Mouse (Mus musculus): ENCODE measurements around the gene Akna. TPM values are rescaled to one million over a fixed set of nuclear protein-coding genes. Genes with fewer than 3 reads are reported as not detected.

The Akna gene
- polyA plus RNA-seq (2012; rRNA removed) = 2.2 and 5.8 TPM in 2 replicates

GRCm38 (mm10) chr4:63403040-63403959, at the start of gene Akna:
Akna (minus strand) TSS chr4:63403354.
- Histone ChIP-seq H3K36me3 (ENCODE audit: control insufficient read depth, insufficient read depth, low read length) (no peaks in the 10 kb centered on the region), H3K4me1 (ENCODE audit: control insufficient read depth, insufficient read depth, low read length) (no peaks in the 10 kb centered on the region), H3K27me3 (replicated peaks; ENCODE audit: control insufficient read depth, insufficient read depth, low read length) (no peaks in the 10 kb centered on the region), H3K4me3 (ENCODE audit: insufficient read depth, low read depth, low read length) (peak within 1 kb of the TSS; percentile 60), H3K27ac (ENCODE audit: insufficient read depth, low read depth, low read length) (peak within 1 kb of the TSS; percentile 72)
- 13% methylated on average over 17 of the region's 17 CpGs for WGBS
- TF ChIP-seq CTCF (conservative IDR thresholded peaks at IDR 0.05; ENCODE audit: insufficient read depth, insufficient read length, low read depth, low read length) (no peak), POLR2A (IDR thresholded peaks at IDR 0.05; ENCODE audit: low read depth, low read length) (no peak)
- peak; percentile 94 for DNase-seq

GRCm38 (mm10) chr4:63452555-63452954, 49.4 kb upstream of the Akna start:
- Histone ChIP-seq H3K27me3 (replicated peaks; ENCODE audit: control insufficient read depth, insufficient read depth, low read length) (no peaks in the 10 kb centered on the region), H3K36me3 (ENCODE audit: control insufficient read depth, insufficient read depth, low read length) (no peaks in the 10 kb centered on the region), H3K4me3 (ENCODE audit: insufficient read depth, low read depth, low read length) (no peak overlapping the region), H3K4me1 (ENCODE audit: control insufficient read depth, insufficient read depth, low read length) (no peaks in the 10 kb centered on the region), H3K27ac (ENCODE audit: insufficient read depth, low read depth, low read length) (no peak overlapping the region)
- 64% methylated on average over 3 of the region's 3 CpGs for WGBS
- TF ChIP-seq CTCF (conservative IDR thresholded peaks at IDR 0.05; ENCODE audit: insufficient read depth, insufficient read length, low read depth, low read length) (no peak), POLR2A (IDR thresholded peaks at IDR 0.05; ENCODE audit: low read depth, low read length) (no peak)
- DNase-seq = no peak

- no peak for TF ChIP-seq CTCF (conservative IDR thresholded peaks at IDR 0.05; ENCODE audit: insufficient read depth, insufficient read length, low read depth, low read length)
- no peak for TF ChIP-seq POLR2A (IDR thresholded peaks at IDR 0.05; ENCODE audit: low read depth, low read length)
- no peaks in the 10 kb centered on the region for H3K27me3 ChIP-seq (replicated peaks; ENCODE audit: control insufficient read depth, insufficient read depth, low read length)
- 91% methylated on average over 5 of the region's 5 CpGs for WGBS
- no peak for DNase-seq
- no peaks in the 10 kb centered on the region for H3K36me3 ChIP-seq (ENCODE audit: control insufficient read depth, insufficient read depth, low read length)
- no peak overlapping the region for H3K4me3 ChIP-seq (ENCODE audit: insufficient read depth, low read depth, low read length)
- no peak overlapping the region for H3K27ac ChIP-seq (ENCODE audit: insufficient read depth, low read depth, low read length)
- H3K4me1 ChIP-seq (ENCODE audit: control insufficient read depth, insufficient read depth, low read length) = no peaks in the 10 kb centered on the region
Measured at GRCm38 (mm10) chr4:63450551-63450950, 47.4 kb upstream of the Akna start.

- no peaks in the 10 kb centered on the region for H3K36me3 ChIP-seq (ENCODE audit: control insufficient read depth, insufficient read depth, low read length)
- WGBS = 52% methylated on average over 10 of the region's 10 CpGs
- no peaks in the 10 kb centered on the region for H3K4me1 ChIP-seq (ENCODE audit: control insufficient read depth, insufficient read depth, low read length)
- no peaks in the 10 kb centered on the region for H3K27me3 ChIP-seq (replicated peaks; ENCODE audit: control insufficient read depth, insufficient read depth, low read length)
- DNase-seq = no peak
- no peak overlapping the region for H3K4me3 ChIP-seq (ENCODE audit: insufficient read depth, low read depth, low read length)
- TF ChIP-seq CTCF (conservative IDR thresholded peaks at IDR 0.05; ENCODE audit: insufficient read depth, insufficient read length, low read depth, low read length) (no peak), POLR2A (IDR thresholded peaks at IDR 0.05; ENCODE audit: low read depth, low read length) (no peak)
- H3K27ac ChIP-seq (ENCODE audit: insufficient read depth, low read depth, low read length) = no peak overlapping the region
Measured at GRCm38 (mm10) chr4:63444362-63445066, 41.4 kb upstream of the Akna start.

DNA sequence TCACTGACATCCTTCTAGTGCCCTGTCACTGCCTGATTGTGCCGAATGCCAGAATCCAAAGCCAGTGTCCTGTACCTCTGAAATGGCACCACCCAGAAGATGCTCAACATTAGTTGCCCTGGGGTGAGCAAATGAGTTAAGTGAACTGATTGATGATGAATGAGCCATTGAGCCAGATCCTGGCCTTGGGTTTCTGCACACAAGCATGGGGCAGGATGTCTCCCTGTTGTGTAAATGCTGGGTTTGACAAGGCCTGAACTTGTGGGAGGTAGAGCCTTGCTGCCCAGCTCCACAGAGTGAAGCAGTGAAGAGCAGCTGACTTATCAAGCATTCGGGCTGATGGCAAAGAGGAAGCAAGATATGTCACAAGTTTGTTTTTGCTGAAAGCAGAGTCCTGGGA, 39.9 kb upstream of the Akna start:
- Histone ChIP-seq H3K4me3 (ENCODE audit: insufficient read depth, low read depth, low read length) (no peak overlapping the region), H3K27me3 (replicated peaks; ENCODE audit: control insufficient read depth, insufficient read depth, low read length) (no peaks in the 10 kb centered on the region), H3K36me3 (ENCODE audit: control insufficient read depth, insufficient read depth, low read length) (no peaks in the 10 kb centered on the region), H3K4me1 (ENCODE audit: control insufficient read depth, insufficient read depth, low read length) (no peaks in the 10 kb centered on the region), H3K27ac (ENCODE audit: insufficient read depth, low read depth, low read length) (no peak overlapping the region)
- WGBS = 80% methylated on average over 2 of the region's 2 CpGs
- no peak for DNase-seq
- TF ChIP-seq CTCF (conservative IDR thresholded peaks at IDR 0.05; ENCODE audit: insufficient read depth, insufficient read length, low read depth, low read length) (no peak), POLR2A (IDR thresholded peaks at IDR 0.05; ENCODE audit: low read depth, low read length) (no peak)

DNA sequence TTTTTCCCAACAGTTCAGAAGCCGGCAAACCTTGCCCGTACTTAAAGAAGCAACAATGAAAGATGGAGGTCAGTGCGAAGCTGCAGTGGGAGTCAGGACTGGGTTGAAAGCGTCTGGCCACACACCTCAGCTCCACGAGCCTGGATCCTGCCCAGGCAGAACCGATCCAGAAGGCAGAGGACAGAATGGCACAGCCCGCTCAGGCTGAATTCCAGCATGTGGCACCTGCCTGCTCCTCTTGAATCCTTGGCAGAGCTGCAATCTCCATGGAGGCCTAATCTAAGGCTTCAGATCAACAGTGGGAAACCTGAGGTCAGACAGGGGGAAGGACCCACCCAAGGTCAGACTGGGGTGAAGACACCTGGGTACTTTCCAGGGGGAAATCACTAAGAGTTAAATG, 38.5 kb upstream of the Akna start:
- Histone ChIP-seq H3K4me1 (ENCODE audit: control insufficient read depth, insufficient read depth, low read length) (no peaks in the 10 kb centered on the region), H3K36me3 (ENCODE audit: control insufficient read depth, insufficient read depth, low read length) (no peaks in the 10 kb centered on the region), H3K4me3 (ENCODE audit: insufficient read depth, low read depth, low read length) (no peak overlapping the region), H3K27me3 (replicated peaks; ENCODE audit: control insufficient read depth, insufficient read depth, low read length) (no peaks in the 10 kb centered on the region), H3K27ac (ENCODE audit: insufficient read depth, low read depth, low read length) (no peak overlapping the region)
- DNase-seq = no peak
- WGBS = 95% methylated on average over 7 of the region's 7 CpGs
- TF ChIP-seq CTCF (conservative IDR thresholded peaks at IDR 0.05; ENCODE audit: insufficient read depth, insufficient read length, low read depth, low read length) = no peak
- TF ChIP-seq POLR2A (IDR thresholded peaks at IDR 0.05; ENCODE audit: low read depth, low read length) = no peak

DNA sequence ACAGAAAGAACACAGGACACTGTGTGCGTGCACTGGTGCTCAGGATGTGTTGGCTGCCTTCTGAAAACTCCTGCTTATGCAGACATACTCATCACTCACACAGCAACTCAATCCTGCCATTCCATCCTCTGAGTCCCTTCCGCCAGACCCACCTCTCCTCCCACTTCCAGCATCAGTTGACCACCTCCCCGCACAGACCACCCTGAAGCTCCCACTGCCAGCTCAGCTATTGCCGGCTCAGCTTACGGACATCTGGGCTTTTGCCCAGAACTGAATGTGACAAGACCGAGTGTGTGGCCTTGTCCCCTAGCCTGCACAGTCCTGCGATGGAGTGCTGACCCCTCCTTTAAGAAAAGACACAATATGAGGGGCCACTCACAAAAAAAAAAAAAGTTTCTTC, 37.1 kb upstream of the Akna start:
- DNase-seq = no peak
- no peak overlapping the region for H3K27ac ChIP-seq (ENCODE audit: insufficient read depth, low read depth, low read length)
- H3K27me3 ChIP-seq (replicated peaks; ENCODE audit: control insufficient read depth, insufficient read depth, low read length) = no peaks in the 10 kb centered on the region
- TF ChIP-seq POLR2A (IDR thresholded peaks at IDR 0.05; ENCODE audit: low read depth, low read length) = no peak
- no peaks in the 10 kb centered on the region for H3K36me3 ChIP-seq (ENCODE audit: control insufficient read depth, insufficient read depth, low read length)
- H3K4me1 ChIP-seq (ENCODE audit: control insufficient read depth, insufficient read depth, low read length) = no peaks in the 10 kb centered on the region
- WGBS = 66% methylated on average over 7 of the region's 7 CpGs
- no peak overlapping the region for H3K4me3 ChIP-seq (ENCODE audit: insufficient read depth, low read depth, low read length)

All from kidney, adult 2 months (tissue).